Mouse (Mus musculus): ENCODE results near the gene Zfp2. TPM values are rescaled to one million over a fixed set of nuclear protein-coding genes. Genes with fewer than 3 reads are reported as not detected.

Zfp2 gene
- total RNA-seq, 2 experiments from 2014 or later = not detected

DNA sequence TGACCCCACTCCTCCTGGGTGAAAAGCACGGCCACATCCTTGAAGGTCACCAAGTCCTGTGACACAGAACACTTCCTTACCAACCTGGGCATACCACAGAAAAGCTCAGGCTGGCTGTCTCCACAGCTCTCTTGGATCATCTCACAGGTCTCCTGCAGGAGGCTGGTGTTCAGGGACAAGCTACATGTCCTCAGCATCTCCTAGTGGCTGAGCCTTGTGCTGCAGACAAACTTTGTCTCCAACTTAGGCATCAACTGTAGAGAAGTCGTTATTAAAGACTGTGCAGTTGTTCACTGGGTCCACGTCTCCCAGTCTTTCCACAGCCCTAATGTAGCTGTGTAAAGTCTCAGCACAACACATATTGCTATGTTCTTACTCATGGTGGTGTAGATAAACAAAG is 32.2 kb downstream of the Zfp2 start:
- ATAC-seq (replicated peaks; ENCODE audit: low FRiP score, poor library complexity, severe bottlenecking) = no peak

DNA sequence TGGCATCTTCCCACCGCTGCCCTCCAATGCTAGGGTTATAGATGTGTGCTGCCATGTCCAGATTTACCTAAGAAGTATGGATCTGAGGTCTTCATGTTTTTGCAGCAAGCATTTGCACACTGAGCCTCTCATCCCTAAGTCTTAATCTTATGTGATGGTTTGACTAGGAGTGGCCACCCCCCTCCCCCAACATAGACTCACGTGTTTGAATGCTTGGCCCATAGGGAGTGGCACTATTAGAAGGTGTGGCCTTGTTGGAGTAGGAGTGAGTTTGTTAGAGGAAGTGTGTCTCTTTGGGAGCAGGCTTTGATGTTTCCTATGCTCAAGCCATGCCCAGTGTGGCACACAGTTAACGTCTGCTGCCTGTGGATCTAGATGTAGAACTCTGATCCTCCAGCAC is 37.3 kb downstream of the Zfp2 start:
- no peak for ATAC-seq (replicated peaks; ENCODE audit: low FRiP score, poor library complexity, severe bottlenecking)

DNA sequence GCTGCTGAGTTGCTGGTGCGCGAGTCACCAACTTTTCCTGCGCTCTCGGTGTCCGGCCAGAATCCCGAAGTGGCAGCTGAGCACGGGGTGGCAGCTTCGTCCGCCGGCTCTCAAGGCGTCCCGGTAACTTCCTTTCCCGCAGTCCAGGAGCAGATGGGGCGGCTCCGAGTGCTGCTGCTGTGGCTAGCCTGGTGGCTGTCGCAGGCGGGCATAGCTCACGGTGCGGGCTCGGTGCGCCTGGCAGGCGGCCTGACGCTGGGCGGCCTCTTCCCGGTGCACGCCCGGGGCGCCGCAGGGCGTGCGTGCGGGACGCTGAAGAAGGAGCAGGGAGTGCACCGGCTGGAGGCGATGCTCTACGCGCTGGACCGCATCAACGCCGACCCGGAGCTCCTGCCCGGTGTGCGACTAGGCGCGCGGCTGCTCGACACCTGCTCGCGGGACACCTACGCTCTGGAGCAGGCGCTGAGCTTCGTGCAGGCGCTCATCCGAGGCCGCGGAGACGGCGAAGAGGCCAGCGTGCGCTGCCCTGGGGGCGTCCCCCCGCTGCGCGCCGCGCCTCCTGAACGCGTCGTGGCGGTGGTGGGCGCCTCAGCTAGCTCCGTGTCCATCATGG is 64.9 kb downstream of the Zfp2 start:
- ATAC-seq (replicated peaks; ENCODE audit: low FRiP score, poor library complexity, severe bottlenecking) = no peak

DNA sequence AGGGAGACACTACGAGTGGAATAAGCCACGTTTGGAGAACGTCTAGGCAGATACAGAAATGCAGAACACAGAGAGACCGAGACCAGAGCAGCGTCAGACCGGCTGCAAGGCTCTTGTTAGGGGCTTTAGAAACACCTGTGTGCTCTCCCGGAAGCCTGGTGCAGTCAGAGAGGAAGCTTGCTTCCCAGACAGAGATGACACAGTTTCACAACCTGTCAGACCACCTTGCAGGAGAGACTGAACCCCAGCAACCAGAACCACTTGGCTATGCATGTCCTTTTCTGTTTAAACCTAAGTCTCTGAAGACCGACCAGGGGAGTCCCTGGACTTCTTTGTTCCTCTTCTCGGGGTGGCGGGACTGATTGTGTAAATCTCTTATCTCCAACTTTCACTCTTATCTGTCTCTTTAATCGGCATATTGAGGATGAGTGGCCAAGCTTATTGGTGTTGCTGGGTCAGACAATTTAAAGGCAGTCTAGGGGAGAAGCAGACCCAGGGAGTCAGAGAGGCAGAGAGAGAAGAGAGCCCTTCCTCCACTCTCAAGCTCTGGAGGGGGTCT is 65.7 kb downstream of the Zfp2 start, which contains the start of gene Grm6:
Gene Grm6 (plus strand): TSS at position 509 of the 559 bp plus-strand sequence.
- ATAC-seq (replicated peaks; ENCODE audit: low FRiP score, poor library complexity, severe bottlenecking) = no peak

DNA sequence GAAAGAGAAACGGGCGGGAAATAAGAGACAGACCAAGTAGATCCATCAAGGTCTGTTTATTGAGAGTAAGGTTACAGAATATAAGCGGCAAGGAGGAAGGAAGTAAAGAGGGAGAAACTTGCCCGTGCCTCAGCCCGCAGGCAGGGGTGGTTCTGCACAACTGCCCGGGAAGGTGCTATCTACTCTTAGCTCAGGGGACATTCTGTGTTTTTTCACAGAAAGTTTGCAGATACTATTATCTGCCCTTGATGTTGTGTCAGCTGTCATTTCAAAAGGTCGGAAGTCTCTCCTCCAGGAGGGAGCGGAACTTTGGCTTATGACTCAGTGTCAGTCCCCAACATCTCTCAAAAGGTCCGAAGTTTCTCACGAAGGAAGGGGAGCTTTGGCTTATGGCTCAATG is 66.7 kb downstream of the Zfp2 start:
- ATAC-seq (replicated peaks; ENCODE audit: low FRiP score, poor library complexity, severe bottlenecking) = no peak

Other genes starting within 250 kb of the Zfp2 start
- not detected in 2 replicates for gene Zfp354c, start 88.4 kb downstream of the Zfp2 start, total RNA-seq (2015; ENCODE audit: low replicate concordance)
- 0.84 TPM in 1 of 2 replicates, not detected in the other for gene Zfp354c, start 88.4 kb downstream of the Zfp2 start, total RNA-seq (2017; ENCODE audit: low replicate concordance)
- not detected in 2 replicates for gene Zfp879, start 74.6 kb downstream of the Zfp2 start, total RNA-seq (2015; ENCODE audit: low replicate concordance)
- not detected in 2 replicates for gene Zfp879, start 74.6 kb downstream of the Zfp2 start, total RNA-seq (2017; ENCODE audit: low replicate concordance)
- 2.3 TPM in 1 of 2 replicates, not detected in the other for gene Grm6, start 65.5 kb downstream of the Zfp2 start, total RNA-seq (2015; ENCODE audit: low replicate concordance)
- not detected in 2 replicates for gene Grm6, start 65.5 kb downstream of the Zfp2 start, total RNA-seq (2017; ENCODE audit: low replicate concordance)
- not detected in 2 replicates for gene Zfp454, start 28.5 kb downstream of the Zfp2 start, total RNA-seq (2015; ENCODE audit: low replicate concordance)
- not detected in 2 replicates for gene Zfp454, start 28.5 kb downstream of the Zfp2 start, total RNA-seq (2017; ENCODE audit: low replicate concordance)
- gene Zfp354b, start 15.5 kb upstream of the Zfp2 start, total RNA-seq (2015; ENCODE audit: low replicate concordance) = not detected in 2 replicates
- not detected in 2 replicates for gene Zfp354b, start 15.5 kb upstream of the Zfp2 start, total RNA-seq (2017; ENCODE audit: low replicate concordance)
- not detected in 2 replicates for gene 4933414I15Rik, start 27.6 kb upstream of the Zfp2 start, total RNA-seq (2015; ENCODE audit: low replicate concordance)
- gene 4933414I15Rik, start 27.6 kb upstream of the Zfp2 start, total RNA-seq (2017; ENCODE audit: low replicate concordance) = not detected in 2 replicates
- not detected in 2 replicates for gene Prop1, start 37.6 kb upstream of the Zfp2 start, total RNA-seq (2015; ENCODE audit: low replicate concordance)
- not detected in 2 replicates for gene Prop1, start 37.6 kb upstream of the Zfp2 start, total RNA-seq (2017; ENCODE audit: low replicate concordance)
- not detected in 2 replicates for gene Olfr1378, start 50.4 kb upstream of the Zfp2 start, total RNA-seq (2015; ENCODE audit: low replicate concordance)
- gene Olfr1378, start 50.4 kb upstream of the Zfp2 start, total RNA-seq (2017; ENCODE audit: low replicate concordance) = not detected in 2 replicates
- gene Olfr1377, start 65.8 kb upstream of the Zfp2 start, total RNA-seq (2015; ENCODE audit: low replicate concordance) = not detected in 2 replicates
- gene Olfr1377, start 65.8 kb upstream of the Zfp2 start, total RNA-seq (2017; ENCODE audit: low replicate concordance) = not detected in 2 replicates
- not detected in 2 replicates for gene Olfr51, start 87.4 kb upstream of the Zfp2 start, total RNA-seq (2015; ENCODE audit: low replicate concordance)
- not detected in 2 replicates for gene Olfr51, start 87.4 kb upstream of the Zfp2 start, total RNA-seq (2017; ENCODE audit: low replicate concordance)
- gene Olfr54, start 98.1 kb upstream of the Zfp2 start, total RNA-seq (2015; ENCODE audit: low replicate concordance) = not detected in 2 replicates
- not detected in 2 replicates for gene Olfr54, start 98.1 kb upstream of the Zfp2 start, total RNA-seq (2017; ENCODE audit: low replicate concordance)
- not detected in 2 replicates for gene Olfr1375, start 131.9 kb upstream of the Zfp2 start, total RNA-seq (2015; ENCODE audit: low replicate concordance)
- gene Olfr1375, start 131.9 kb upstream of the Zfp2 start, total RNA-seq (2017; ENCODE audit: low replicate concordance) = not detected in 2 replicates
- gene Zfp354a, start 143.1 kb upstream of the Zfp2 start, total RNA-seq (2015; ENCODE audit: low replicate concordance) = 0.21 TPM in 1 of 2 replicates, not detected in the other
- not detected in 2 replicates for gene Zfp354a, start 143.1 kb upstream of the Zfp2 start, total RNA-seq (2017; ENCODE audit: low replicate concordance)